Mouse (Mus musculus): Measurements from ENCODE around the gene Bak1. TPM values are rescaled to one million over a fixed set of nuclear protein-coding genes. Genes with fewer than 3 reads are reported as not detected.

Bak1 gene
- polyA plus RNA-seq, 1 experiment: 35.0 TPM

DNA sequence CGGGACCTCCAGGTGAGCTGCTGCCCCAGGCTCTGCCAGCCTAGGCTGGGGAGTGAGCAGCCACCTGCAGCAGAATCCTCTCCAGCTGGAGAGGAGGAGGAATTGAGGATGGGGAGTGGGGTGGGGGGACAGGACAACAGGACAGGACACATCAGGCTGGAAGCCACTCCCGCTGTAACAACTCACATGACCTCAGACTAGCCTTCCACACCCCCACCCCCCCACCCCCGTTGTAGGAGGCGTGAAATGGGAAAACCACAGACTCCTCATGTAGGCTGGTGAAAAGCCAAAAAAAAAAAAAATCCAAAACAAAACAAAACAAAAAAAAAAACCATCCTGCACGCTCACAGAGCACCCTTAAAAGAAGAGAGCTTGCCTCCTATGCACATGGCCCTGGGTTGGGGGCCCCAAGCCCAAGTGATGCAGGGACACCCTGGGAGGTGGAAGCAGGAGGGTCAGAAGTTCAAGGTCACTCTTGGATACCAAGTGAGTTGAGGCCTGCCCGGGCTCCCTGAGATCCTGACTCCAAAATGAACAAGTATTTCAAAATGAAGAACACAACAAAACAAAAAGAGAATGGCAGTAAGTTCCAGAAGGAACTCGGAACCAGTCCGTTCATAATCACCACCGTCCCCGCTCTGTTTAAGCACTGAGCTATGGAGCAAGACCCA is 10.8 kb upstream of the Bak1 start:
- H3K4me3 ChIP-seq (ENCODE audit: insufficient read depth, low read depth, low read length): no peak overlapping the region
- no peaks in the 10 kb centered on the region for H3K4me1 ChIP-seq (ENCODE audit: control insufficient read depth, insufficient read depth, insufficient read length, low read length)
- no peak overlapping the region for H3K27ac ChIP-seq (replicated peaks; ENCODE audit: low read depth, low read length)

DNA sequence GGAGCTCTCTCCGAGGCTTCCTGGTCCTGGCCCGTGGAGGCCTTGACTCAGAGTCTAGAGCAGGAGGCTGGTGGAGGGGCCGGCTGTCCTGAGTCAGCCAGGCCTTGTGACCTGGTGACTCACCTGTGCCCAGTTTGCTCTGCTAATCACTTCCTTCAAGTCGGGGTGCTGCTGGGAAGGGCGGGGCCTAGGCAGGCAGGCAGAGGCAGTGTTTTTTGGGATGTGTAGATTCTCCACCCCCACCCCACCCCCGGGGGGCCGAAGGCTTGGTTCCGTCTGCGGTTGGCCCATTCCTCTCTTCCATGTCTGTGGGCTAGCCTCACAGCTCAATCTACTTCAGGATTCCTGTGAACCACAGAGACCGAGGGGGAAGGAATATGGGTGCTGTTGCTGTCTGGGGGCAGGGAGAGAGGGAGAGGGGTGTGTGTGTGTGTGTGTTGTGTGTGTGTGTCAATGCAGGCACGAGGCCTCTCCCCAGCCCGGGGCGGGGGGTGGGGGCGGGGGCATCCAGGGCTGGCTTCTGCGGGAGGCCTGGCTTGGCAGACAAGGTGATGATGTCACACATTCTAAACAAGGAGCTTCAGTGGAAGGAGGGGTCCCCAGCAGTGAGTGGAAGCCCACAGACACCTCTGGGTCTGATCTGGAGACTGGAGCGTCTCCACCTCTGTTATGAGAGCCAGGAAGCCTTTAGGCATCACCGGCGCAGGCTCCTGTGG is 9.7 kb upstream of the Bak1 start:
- Histone ChIP-seq H3K4me1 (ENCODE audit: control insufficient read depth, insufficient read depth, insufficient read length, low read length) (no peaks in the 10 kb centered on the region), H3K4me3 (ENCODE audit: insufficient read depth, low read depth, low read length) (no peak overlapping the region), H3K27ac (replicated peaks; ENCODE audit: low read depth, low read length) (no peak overlapping the region)

DNA sequence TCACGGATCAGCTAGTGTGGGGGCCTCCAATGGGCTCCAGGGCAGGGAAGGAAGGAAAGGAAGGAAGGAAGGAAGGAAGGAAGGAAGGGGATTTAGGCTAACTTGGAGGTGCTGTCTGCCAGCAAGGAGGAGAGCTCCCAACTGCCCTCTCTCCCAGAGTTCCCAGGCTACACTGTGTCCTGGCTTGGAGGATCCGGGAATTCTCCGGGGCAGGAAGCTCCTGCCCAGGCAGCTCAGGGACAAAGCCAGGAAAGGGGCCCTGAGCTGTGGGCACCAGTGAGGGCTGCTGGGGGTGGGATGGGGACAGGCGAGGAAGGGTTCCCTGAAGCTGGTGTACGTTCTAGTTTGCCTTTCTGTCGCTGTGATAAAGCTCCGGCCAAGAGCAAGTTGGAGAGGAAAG is 7.7 kb upstream of the Bak1 start:
- H3K4me1 ChIP-seq (ENCODE audit: control insufficient read depth, insufficient read depth, insufficient read length, low read length): no peaks in the 10 kb centered on the region
- H3K4me3 ChIP-seq (ENCODE audit: insufficient read depth, low read depth, low read length): no peak overlapping the region
- H3K27ac ChIP-seq (replicated peaks; ENCODE audit: low read depth, low read length): peak overlapping the region; percentile 19

DNA sequence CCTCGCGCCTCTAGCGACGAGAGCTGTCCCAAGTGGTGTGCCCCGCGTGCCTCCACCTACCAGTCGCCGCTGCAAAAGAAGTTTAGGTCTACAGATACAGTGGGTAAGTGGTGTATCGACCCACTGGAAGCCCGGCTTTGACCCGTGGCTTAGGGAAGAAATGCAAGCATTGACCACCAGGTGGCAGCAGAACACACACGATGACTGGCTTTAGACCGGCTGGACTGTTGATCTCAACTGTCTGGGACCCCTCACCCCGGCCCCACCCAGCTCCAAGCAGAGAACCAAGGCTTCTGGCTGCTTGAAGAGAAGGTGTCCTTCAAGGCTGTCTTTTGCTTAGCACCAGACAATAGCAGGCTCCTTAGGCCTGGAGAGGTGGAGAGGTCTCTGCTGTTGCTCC is 4.1 kb upstream of the Bak1 start:
- no peak overlapping the region for H3K27ac ChIP-seq (replicated peaks; ENCODE audit: low read depth, low read length)
- H3K4me1 ChIP-seq (ENCODE audit: control insufficient read depth, insufficient read depth, insufficient read length, low read length): no peaks in the 10 kb centered on the region
- peak overlapping the region; percentile 19; the same call in 1 of the 2 replicates for H3K4me3 ChIP-seq (ENCODE audit: insufficient read depth, low read depth, low read length)

DNA sequence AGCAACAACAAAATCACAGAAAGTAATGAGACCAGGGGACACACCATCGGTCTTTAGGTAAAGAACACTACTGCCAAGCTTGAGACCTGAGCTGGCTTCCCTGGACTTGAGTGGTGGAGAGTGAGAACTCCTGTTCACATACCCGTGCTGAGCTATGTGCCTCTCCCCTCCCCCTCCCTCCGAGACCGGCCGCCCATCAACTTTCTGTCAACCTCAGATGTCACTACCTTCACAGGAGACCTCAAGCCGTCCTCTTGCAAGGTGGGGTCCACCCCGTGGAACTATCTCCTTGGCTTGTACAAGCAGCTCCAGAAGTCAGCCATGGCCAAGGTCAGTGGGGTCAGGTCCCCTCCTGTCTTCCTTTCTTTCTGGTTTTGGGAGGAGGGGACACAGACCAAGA is 3.5 kb upstream of the Bak1 start:
- no peak overlapping the region for H3K4me3 ChIP-seq (ENCODE audit: insufficient read depth, low read depth, low read length)
- no peak overlapping the region for H3K27ac ChIP-seq (replicated peaks; ENCODE audit: low read depth, low read length)

DNA sequence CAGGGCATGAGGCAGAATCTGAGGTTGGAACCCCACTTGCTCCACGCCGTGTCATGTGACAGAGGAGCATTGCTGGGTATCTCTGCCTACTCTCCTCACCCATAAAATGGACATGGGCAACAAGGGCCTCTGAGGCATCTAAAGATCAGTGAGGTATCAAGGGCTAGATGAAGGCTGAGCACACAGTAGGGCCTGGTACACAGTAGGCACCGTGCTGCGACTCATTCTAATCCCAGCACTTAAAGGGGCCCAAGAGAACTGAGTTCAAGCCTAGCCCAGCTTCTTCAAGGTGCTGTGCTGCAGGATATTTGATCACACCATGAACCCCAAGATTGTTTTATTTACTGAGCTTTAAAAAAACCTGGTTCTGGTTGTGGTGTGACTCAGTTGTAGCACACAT is 2.1 kb upstream of the Bak1 start:
- no peaks in the 10 kb centered on the region for H3K4me1 ChIP-seq (ENCODE audit: control insufficient read depth, insufficient read depth, insufficient read length, low read length)
- no peak overlapping the region for H3K27ac ChIP-seq (replicated peaks; ENCODE audit: low read depth, low read length)
- no peak overlapping the region for H3K4me3 ChIP-seq (ENCODE audit: insufficient read depth, low read depth, low read length)

More for the DNA sequence above, 3.5 kb upstream of the Bak1 start:
- H3K4me1 ChIP-seq (ENCODE audit: control insufficient read depth, insufficient read depth, insufficient read length, low read length): no peaks in the 10 kb centered on the region

DNA sequence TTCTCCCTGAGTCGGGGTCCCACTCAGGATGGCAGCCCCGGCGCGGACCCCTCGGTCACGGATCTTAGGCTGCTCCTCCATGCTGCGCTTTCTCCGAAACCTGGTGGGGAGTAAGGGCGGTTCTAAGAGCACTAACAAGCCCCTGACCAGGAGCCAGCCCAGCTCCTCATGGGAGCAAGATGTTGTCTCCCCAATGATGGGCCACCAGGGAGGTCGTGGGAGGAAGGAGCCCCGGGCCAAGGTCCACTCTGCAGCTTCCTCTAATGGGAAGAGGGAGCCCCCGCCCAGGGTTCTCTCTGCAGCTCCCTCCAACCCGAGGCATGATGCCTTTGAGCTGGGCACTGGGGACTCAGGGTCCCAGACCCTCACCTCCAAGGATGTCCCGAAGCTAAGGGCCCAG is 622 bp upstream of the Bak1 start:
- Histone ChIP-seq H3K4me3 (ENCODE audit: insufficient read depth, low read depth, low read length) (no peak overlapping the region), H3K4me1 (ENCODE audit: control insufficient read depth, insufficient read depth, insufficient read length, low read length) (no peaks in the 10 kb centered on the region), H3K27ac (replicated peaks; ENCODE audit: low read depth, low read length) (no peak overlapping the region)

DNA sequence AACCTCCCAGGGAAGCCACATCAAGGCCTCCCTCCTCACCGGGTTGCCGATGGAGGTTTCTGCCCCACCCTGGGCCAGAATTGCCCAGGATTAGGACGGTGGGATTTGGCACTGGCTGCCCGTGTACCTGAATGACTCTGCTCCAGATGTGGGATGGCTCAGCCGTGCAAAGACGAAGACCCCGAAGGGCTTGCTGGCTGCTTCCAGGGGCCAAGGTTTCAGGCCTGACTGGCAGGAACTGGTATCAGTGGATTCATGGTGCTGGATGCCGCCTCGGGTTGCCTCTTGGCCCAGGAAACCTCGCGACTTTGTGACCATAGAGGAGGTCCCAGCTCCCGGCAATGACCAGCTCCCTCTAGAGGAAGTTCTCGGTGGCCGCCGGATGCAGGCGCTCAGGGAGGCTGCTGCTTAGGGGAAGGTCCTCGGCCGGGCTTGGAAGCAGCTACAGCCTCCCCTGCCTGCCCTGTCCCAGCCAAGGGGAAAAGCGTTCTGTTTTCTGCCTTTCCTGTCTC is 469 bp downstream of the Bak1 start:
- Histone ChIP-seq H3K4me1 (ENCODE audit: control insufficient read depth, insufficient read depth, insufficient read length, low read length) (no peaks in the 10 kb centered on the region), H3K27ac (replicated peaks; ENCODE audit: low read depth, low read length) (peak overlapping the region; percentile 91), H3K4me3 (ENCODE audit: insufficient read depth, low read depth, low read length) (peak overlapping the region; percentile 92)

DNA sequence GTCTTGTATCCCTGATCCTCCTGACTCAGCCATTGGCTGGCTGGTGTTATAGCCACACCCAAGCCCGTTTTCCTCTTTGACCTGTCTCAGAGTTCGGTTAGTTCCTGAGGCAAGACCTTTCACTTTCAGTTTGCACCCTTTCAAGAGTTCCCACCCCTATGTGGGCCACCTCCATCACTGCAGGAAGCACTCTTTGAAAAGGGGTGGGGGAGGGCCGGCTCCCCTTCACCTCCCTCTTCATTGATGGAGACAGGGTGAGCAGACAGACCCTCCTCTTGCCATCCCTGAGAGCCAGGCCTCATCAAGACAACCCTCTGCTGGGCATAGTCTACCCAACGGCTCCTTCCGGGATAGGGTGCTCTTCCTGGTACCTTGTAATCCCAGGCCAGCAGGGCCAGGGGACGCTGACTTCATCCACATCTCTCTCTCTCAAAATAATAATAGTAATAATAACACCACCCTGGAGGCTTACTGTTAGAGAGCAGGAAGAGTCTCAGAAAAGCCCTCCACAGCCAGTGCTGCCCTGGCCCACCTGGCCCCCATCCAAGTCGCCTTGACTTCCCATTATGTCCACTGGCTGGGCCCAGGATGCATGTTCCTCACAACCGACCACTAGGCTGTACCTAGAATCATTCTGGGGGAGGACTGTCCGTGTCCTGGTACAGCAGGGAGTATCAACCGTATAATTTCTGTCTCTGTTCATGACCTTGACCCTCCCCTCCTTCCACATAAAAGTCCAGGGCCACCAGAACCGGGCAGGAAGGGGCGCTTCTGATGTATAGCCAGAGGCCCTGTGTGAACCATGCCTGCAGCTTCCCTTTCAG is 1.1 kb downstream of the Bak1 start:
- Histone ChIP-seq H3K4me3 (ENCODE audit: insufficient read depth, low read depth, low read length) (peak overlapping the region; percentile 92), H3K27ac (replicated peaks; ENCODE audit: low read depth, low read length) (peak overlapping the region; percentile 91), H3K4me1 (ENCODE audit: control insufficient read depth, insufficient read depth, insufficient read length, low read length) (no peaks in the 10 kb centered on the region)

DNA sequence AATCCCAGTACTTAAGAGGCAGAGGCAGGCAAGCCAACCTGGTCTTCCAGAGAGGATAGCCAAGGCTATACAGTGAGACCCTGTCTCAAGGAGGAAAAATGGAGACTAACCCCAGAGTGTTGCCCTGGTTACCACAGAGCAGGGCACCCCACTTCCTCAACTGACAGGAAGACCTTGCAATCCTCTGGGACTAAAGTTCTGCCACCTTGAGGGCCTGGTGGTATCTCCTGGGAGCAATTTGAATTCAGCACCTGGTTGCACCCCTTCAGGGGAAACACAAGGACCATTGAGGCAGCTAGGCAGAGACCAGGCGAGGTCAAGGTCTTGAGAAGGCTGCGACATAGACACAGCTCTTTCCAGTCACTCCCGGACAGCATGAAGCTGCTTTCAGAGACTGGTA is 2.9 kb downstream of the Bak1 start:
- H3K4me1 ChIP-seq (ENCODE audit: control insufficient read depth, insufficient read depth, insufficient read length, low read length): no peaks in the 10 kb centered on the region
- no peak overlapping the region for H3K27ac ChIP-seq (replicated peaks; ENCODE audit: low read depth, low read length)
- no peak overlapping the region for H3K4me3 ChIP-seq (ENCODE audit: insufficient read depth, low read depth, low read length)

DNA sequence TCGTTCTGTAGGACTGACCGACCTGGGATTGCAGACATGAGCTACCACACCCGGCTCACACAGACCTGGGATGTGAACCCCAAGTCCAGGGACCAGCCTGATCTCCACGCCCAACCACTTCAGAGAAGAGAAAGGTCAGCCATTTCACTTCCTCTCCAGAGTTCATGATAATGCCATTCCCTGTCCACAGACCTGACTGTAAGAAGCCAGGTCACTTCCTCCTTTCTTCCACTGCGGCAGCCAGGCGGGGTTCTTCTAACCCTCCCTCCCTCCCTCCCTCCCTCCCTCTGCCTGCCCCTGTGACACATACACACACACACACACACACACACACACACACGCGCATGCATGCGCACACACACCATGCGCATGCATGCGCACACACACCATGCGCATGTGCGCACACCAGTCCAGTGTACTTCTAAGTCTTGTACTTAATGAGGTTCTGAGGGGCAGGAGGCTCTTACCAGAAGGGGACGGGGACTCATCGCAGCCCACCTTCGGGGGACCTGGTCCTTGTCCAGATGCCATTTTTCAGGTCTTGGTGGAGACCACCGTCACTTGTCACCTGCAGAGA is 3.4 kb downstream of the Bak1 start:
- Histone ChIP-seq H3K4me1 (ENCODE audit: control insufficient read depth, insufficient read depth, insufficient read length, low read length) (no peaks in the 10 kb centered on the region), H3K4me3 (ENCODE audit: insufficient read depth, low read depth, low read length) (no peak overlapping the region), H3K27ac (replicated peaks; ENCODE audit: low read depth, low read length) (no peak overlapping the region)

DNA sequence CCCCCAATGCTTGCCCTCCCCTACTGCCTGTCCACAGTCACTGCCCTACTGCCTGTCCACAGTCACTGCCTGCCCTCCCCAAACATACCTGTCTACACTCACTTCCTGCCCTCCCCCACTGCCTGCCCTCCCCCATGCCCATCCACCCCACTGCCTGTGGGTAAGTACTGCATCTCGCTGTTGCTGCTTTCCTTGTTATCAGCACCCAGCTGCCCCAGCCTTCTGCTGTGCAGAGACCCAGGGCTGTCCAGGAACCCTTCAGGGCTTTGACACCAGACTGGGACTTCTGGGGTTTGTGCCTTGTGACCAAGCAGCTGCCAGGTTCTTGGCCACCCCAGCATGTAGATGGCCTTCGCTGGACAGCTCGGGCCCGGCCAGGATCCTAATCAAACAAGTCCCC is 5.5 kb downstream of the Bak1 start:
- Histone ChIP-seq H3K4me3 (ENCODE audit: insufficient read depth, low read depth, low read length) (no peak overlapping the region), H3K4me1 (ENCODE audit: control insufficient read depth, insufficient read depth, insufficient read length, low read length) (0 out of 2 replicates have a peak, but pooled peaks cover 2% of the 10 kb centered on the region)

DNA sequence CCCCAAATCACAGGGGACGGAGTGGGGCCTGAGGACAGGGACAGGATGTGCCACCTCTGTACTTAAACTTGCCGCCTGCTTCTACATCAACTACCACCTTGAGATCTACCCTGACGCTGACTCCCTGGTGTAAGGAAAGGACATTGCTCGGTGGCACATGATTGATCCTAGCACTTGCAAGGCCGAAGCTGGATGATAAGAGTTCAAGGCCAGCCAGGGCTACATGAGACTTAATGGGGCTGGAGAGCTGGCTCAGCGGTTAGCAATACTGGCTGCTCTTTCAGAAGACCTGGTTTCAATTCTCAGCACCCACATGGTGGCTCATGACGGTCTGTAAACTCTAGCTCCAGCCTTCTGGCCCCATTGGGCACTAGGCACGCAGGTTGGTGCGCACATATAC is 7.1 kb downstream of the Bak1 start:
- Histone ChIP-seq H3K4me3 (ENCODE audit: insufficient read depth, low read depth, low read length) (no peak overlapping the region), H3K4me1 (ENCODE audit: control insufficient read depth, insufficient read depth, insufficient read length, low read length) (0 out of 2 replicates have a peak, but pooled peaks cover 2% of the 10 kb centered on the region), H3K27ac (replicated peaks; ENCODE audit: low read depth, low read length) (no peak overlapping the region)

More for the DNA sequence above, 5.5 kb downstream of the Bak1 start:
- no peak overlapping the region for H3K27ac ChIP-seq (replicated peaks; ENCODE audit: low read depth, low read length)

DNA sequence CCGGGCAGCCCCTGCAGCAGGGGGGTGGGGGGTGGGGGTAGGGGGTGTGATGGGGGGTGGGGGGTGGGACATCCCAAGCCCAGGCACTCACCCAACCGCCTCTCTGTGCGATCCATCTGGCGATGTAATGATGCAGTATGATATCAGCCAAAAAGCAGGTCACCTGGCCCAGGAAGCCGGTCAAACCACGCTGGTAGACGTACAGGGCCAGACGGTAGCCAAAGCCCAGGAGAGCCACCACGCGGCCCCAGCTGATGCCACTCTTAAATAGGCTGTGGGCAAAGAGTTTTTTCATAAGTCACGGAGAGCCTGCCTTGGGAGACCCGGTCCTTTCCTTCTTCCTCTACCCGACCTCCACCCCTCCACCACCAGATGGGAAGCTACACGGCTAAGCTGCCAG is 7.7 kb downstream of the Bak1 start:
- no peak overlapping the region for H3K4me3 ChIP-seq (ENCODE audit: insufficient read depth, low read depth, low read length)

More for the DNA sequence above, 7.7 kb downstream of the Bak1 start:
- Histone ChIP-seq H3K4me1 (ENCODE audit: control insufficient read depth, insufficient read depth, insufficient read length, low read length) (0 out of 2 replicates have a peak, but pooled peaks cover 2% of the 10 kb centered on the region), H3K27ac (replicated peaks; ENCODE audit: low read depth, low read length) (no peak overlapping the region)

Data from brown adipose tissue, adult 24 weeks (tissue).